Mouse (Mus musculus) heart, adult 9 months (tissue): ENCODE measurements around the gene Kpna3.
"Not testable (repeated sequence)": the region's sequence is repeated elsewhere in the genome, so short reads cannot be mapped to it uniquely, and the experiment has no call there.

Experiments
- DNase-seq, 2 experiments: peaks; one replicate each; pipeline ENCODE4 v3.0.0; 2022; ENCODE audit warnings: low spot score in 2 of 2

The Kpna3 gene

DNA sequence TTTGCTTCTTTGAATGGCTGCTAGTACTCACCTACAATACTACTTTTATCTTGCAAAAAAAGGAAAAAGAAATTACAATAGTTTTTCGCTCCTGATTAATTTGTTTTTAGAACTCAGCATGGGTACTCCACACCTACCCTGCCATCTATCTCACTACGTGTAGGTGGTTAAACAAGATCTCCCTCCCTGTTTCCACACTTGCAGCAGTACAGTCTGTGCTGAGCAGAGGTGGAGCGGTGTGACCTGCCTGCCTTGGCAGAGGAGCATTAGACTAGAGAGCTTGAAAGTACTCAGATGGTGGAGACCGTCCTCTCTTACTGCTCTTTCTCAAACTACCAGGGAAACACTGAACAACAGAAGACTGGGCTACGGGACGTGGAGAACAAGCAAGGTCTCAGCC lies 44.9 kb downstream of the Kpna3 start:
- DNase-seq: no peak

- DNase-seq: no peak
Observed at GRCm38 (mm10) chr14:61390586-61390985, 49.1 kb downstream of the Kpna3 start.

GRCm38 (mm10) chr14:61367290-61367689 lies 72.4 kb downstream of the Kpna3 start:
- DNase-seq: no peak

DNA sequence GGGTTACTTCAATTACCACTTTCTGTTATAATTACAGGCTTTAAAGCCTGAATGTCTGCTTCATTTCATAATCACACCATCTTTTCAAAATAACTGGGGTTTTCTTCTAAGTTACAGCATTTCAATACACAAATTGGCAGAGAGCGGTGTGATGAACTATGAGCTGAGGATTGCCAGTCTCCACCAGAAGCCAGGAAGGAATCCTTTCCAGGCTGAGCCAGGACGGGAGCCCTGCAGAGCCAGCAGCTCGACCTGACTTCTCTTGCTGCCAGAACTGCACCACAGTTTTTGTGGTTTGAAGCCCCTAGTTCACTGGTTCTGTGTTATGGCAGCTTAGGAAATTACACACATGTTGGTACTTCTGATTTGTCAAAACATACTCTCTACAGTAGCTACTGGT lies 75.0 kb downstream of the Kpna3 start:
- DNase-seq: no peak

DNA sequence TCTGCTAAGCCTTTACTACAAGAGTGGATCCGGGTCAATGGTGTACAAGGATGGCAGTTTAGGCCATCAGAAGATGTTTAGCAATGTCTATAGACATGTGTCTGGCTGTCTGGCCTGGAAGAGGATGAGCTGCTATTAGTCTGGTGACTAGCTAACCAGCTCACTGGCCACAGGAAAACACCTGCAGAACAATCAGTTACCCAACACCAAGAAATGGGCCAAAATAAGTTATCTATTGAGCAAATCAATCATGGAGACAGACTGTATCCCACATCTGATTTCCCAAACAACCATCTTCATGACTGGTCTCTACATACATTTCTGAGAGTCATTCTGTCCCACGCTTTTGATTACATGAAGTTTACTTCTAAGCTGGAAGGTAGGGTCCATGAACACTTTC lies 75.9 kb downstream of the Kpna3 start:
- DNase-seq: no peak

DNA sequence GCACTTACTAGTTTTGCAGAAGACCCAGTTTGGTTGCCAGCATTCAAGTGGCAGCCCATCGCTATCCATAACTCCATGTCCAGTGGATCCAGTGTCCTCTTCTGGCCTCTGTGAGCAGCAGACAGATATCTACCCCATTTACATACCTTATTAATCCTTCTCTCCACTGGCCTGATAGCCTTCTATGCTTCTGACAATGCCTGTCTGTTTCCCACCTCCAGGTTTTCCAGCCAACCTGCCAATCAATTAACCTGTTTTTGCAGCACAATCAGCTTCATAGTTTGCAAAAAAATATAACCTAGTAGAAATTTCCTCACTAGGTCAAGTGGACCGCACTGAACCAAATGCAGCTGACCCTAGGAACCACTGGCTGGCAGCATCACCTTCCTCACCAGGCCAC lies 77.4 kb downstream of the Kpna3 start:
- no peak for DNase-seq

GRCm38 (mm10) chr14:61360981-61361511 lies 78.6 kb downstream of the Kpna3 start:
- no peak for DNase-seq

GRCm38 (mm10) chr14:61360131-61360980 lies 79.3 kb downstream of the Kpna3 start, which contains the start of gene Ebpl:
Ebpl (minus strand) TSS chr14:61360439.
- peak; percentile 91 to 93 for DNase-seq

DNA sequence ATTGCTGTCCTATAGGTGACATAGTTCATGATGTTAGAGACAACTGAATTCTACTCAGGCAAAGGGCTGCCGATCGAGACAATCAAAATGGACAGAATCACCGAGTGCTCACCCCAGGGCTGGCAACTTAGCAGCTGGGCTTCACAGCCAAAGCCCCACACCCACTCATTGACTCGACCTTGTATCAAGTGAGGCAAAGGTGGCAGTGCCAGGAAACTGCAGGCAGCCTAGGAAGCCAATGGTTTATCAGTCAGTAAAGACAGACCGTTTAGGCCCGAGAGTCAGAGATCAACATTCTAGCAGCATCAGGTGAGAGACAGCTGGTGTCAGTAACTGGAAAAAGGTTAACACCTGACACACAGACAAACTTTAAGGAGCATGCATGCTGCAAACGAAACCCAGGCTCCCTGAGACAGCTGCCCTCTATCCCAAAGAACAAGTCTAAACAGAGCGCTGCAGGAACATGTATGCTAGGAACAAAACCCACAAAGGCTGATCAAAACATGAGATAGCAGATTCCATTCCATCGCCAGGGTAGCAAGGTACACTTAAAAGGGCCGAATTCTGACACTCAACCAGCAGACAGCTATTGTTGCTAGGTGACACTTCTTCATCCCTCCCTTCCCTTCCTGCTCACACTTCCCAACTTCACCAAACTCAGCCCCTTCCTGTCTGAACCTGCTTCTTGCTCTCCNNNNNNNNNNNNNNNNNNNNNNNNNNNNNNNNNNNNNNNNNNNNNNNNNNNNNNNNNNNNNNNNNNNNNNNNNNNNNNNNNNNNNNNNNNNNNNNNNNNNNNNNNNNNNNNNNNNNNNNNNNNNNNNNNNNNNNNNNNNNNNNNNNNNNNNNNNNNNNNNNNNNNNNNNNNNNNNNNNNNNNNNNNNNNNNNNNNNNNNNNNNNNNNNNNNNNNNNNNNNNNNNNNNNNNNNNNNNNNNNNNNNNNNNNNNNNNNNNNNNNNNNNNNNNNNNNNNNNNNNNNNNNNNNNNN lies 85.1 kb downstream of the Kpna3 start:
- peak; percentile 9 to 11 for DNase-seq

DNA sequence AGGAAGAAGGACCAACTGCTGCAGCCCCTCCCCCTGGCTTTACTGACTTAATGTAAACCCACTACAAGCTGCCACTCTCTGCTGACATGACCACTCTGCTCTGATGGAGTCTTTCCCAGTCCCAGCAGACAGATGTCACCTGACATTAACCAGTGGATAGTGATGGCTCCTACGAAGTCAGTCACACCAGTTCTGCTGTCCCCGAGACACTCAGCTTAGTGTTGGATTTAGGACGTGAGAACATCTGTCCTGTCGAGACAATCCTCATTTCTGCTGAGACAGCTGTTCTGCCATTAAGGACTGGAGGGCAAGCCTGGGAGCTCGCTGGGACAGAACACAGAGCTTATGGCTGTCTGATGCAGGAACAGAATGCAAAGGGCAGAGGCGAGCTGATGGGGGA lies 88.9 kb downstream of the Kpna3 start:
- DNase-seq: no peak

GRCm38 (mm10) chr14:61349876-61350275 lies 89.8 kb downstream of the Kpna3 start:
- no peak for DNase-seq

DNA sequence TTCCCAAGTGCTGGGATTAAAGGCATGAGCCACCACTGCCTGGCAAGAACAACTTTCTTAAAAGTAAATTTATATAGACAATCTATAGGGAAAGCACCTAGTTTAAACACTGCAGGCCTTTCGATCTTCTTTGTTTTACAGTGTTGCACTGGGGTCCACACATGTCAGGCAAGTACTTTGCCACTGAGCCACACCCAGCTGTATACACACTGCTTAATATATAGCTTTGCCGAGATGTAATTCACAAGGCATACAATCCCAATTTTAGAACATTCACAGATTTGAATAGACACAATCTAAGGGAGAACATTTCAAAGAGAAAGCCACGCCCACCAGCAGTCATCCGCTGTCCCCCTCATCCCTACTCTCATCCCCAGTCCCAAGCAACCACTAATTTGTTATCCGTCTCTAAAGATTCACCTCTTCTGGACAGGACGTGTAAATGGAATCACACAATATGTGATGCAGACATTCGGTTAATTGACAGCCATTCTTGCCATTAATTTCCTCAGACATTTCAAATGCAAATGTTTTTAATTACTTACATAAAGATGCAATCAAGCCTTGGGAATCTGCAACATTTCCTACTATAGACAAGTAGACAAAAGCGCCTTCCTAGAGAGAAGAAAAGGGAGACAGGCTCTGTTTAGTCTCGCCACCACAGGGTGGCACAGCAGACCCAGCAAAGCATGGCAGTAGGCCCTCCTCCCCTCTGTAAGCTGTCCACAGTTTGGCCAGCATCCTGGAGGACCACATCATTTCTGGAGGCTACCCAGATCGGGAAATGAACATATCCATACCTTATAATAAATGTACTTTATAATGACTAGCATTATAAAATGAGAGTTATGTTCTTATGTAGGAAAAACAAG lies 92.6 kb downstream of the Kpna3 start:
- DNase-seq: no peak

- DNase-seq: no peak
Observed at GRCm38 (mm10) chr14:61344590-61344989, 95.1 kb downstream of the Kpna3 start.

GRCm38 (mm10) chr14:61339381-61339780 lies 100.3 kb downstream of the Kpna3 start:
- DNase-seq: no peak

- peak; percentile 68 to 73 for DNase-seq
Observed at GRCm38 (mm10) chr14:61330996-61331561, 108.6 kb downstream of the Kpna3 start.

DNA sequence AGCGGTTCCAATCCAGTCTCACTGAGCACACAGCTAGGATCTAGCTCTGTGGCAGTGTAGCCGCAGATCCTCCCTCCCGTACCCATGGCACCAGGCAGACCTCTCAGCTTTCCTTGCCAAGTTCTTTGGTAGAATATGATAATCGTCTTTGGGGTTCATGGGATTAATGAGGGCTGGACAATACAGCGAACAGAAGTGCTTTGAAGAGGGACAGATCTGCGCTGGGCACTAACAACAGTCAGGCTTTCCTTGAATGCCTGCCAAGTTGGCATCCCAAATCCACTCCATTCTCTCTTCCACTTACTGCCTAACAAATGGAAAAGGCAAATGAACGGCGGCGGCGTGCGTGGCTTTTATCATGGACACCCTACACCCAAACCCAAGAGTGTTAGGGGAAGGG lies 109.1 kb downstream of the Kpna3 start:
- peak in 1 of 2 experiments; percentile 24 for DNase-seq

- peak; percentile 83 to 86 for DNase-seq
Observed at GRCm38 (mm10) chr14:61327618-61328450, 111.8 kb downstream of the Kpna3 start.

DNA sequence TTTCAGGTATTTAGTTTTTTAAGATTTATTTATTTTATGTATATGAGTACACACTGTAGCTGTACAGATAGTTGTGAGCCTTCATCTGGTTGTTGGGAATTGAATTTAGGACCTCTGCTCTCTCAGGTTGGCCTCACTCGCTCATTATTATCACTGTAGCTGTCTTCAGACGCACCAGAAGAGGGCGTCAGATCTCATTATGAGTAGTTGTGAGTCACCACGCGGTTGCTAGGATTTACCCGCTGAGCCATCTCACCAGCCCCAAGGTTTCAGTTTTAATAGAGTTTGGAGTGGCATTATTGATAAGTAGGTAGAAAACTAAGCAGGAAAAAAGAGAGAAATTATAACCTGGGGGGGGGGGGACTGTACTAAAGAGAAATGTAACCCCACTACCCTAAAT lies 112.7 kb downstream of the Kpna3 start:
- DNase-seq: not testable (repeated sequence)

DNA sequence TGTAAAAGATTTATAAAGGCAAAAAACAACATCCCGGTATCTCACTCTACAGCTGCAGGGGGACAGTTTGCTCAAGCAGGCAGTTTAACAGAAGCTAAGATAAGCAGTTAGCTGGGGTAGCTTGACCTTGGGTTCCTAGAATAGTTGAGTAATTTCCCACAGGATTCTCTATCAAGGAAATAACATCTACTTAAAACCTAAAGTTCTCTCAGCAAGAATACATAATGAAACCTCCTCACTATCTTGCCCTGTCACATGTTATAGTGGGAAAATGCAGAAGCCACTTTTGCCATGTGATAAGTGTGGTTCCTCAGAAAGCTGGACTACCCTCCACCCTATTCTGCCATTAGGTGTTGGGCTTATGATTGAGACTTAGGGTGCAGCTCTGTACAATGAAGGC lies 116.9 kb downstream of the Kpna3 start:
- DNase-seq: no peak

GRCm38 (mm10) chr14:61321200-61321599 lies 118.5 kb downstream of the Kpna3 start:
- no peak for DNase-seq
